Mouse (Mus musculus) midbrain, embryonic 12.5 days (tissue): ENCODE results near the gene Rnf214. TPM values are rescaled to one million over a fixed set of nuclear protein-coding genes. Genes with fewer than 3 reads are reported as not detected.

ENCODE experiments used
- ATAC-seq: fragments of 200-750 bp; cut with Nextera tagmentation; 2 replicates; pipeline ENCODE4 v1.8.0; 2017; ENCODE audit warnings: low read depth, moderate TSS enrichment, moderate library complexity; ENCODE audit not compliant: low FRiP score
- H3K27ac ChIP-seq: fragments of 300-500 bp; sonication (generic); replicated peaks from 2 replicates; pipeline ENCODE4 v1.5.1; 2016; ENCODE audit warnings: mild to moderate bottlenecking
- H3K27me3 ChIP-seq: fragments of 300-500 bp; sonication (generic); 2 replicates; pipeline ENCODE4 v1.6.1; 2016; ENCODE audit warnings: mild to moderate bottlenecking
- H3K36me3 ChIP-seq: fragments of 300-500 bp; sonication (generic); 2 replicates; pipeline ENCODE4 v1.6.1; 2016
- H3K4me1 ChIP-seq: fragments of 300-500 bp; sonication (generic); 2 replicates; pipeline ENCODE4 v1.6.1; 2016
- H3K4me2 ChIP-seq: fragments of 300-500 bp; sonication (generic); replicated peaks from 2 replicates; pipeline ENCODE4 v1.6.1; 2016; ENCODE audit warnings: mild to moderate bottlenecking, moderate library complexity
- H3K4me3 ChIP-seq: fragments of 300-500 bp; sonication (generic); 2 replicates; pipeline ENCODE4 v1.5.1; 2016; ENCODE audit warnings: mild to moderate bottlenecking
- H3K9ac ChIP-seq: fragments of 300-500 bp; sonication (generic); replicated peaks from 2 replicates; pipeline ENCODE4 v1.6.1; 2016; ENCODE audit warnings: mild to moderate bottlenecking, moderate library complexity
- H3K9me3 ChIP-seq: fragments of 300-500 bp; sonication (generic); 2 replicates; pipeline ENCODE4 v1.6.1; 2016; ENCODE audit warnings: mild to moderate bottlenecking
- WGBS: fragments of 180-500 bp; shearing (Covaris S2); methylation state at CpG from one replicate; pipeline ENCODE4 v1.1.7; 2016; 5-methylcytosine and 5-hydroxymethylcytosine counted together
- polyA plus RNA-seq: library from polyadenylated mRNA; unstranded; fragments of >200 nt; fragmentation: Nextera tagmentation; extraction: Ambion mirVana; gene quantifications from 2 replicates; pipeline ENCODE4 v1.2.1, GENCODE M21; 2016

Gene Rnf214
- polyA plus RNA-seq, result 98.0 and 98.4 TPM in 2 replicates

DNA sequence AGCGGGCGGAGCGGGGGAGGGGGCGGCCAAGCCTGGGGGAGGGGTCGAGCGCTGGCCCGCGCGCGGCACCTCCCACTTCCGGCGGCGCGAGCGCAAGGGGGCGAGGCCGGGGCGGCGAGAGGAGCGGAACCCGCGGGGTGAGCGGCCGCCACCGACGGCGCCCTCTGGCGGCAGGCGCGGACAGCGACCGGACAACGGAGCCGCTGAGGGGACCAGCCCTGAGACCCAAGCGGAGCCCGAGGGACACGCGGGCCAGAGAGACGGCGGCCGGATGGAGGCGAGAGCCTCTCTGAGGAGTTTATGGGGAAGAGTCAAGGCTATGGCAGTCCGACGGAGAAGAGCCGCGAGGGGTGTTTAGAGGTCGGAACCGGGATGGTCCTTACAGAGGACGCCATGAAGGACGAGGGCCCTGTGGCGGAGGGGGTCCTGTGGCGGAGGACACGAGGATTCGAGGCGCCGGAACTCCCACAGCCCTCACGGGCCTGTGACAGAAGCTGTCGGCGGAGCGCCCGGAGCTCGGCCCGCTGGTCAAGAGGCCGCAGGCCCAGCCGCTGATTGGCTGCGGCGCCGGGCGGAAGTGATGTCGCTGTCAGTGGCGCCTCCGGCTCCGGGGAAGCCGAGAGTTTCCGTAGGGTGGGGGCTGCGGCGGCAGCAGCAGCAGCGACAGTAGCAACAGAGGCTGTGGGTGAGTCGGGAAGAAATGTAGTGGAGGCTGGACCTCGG is at the start of gene Rnf214, which contains the start of gene Pcsk7:
Rnf214 (minus strand) TSS at position 557 of the 723 bp plus-strand sequence.
Pcsk7 (plus strand) TSS at position 143 of the 723 bp plus-strand sequence.
- H3K9ac ChIP-seq, result peak within 1 kb of the TSS; percentile 95
- peak within 1 kb of the TSS; percentile 95 for H3K27ac ChIP-seq
- peak within 1 kb of the TSS; percentile 95 for H3K4me3 ChIP-seq
- H3K9me3 ChIP-seq, result no peaks in the 10 kb centered on the region
- H3K4me1 ChIP-seq, result peaks cover 27% of the 10 kb centered on the region
- peak within 1 kb of the TSS; percentile 77 for H3K4me2 ChIP-seq
- ATAC-seq, result peak; percentile 92
- WGBS, result under 1% methylated on average over 68 of the region's 80 CpGs
- peaks cover 46% of the 10 kb centered on the region for H3K36me3 ChIP-seq
- H3K27me3 ChIP-seq, result no peaks in the 10 kb centered on the region

DNA sequence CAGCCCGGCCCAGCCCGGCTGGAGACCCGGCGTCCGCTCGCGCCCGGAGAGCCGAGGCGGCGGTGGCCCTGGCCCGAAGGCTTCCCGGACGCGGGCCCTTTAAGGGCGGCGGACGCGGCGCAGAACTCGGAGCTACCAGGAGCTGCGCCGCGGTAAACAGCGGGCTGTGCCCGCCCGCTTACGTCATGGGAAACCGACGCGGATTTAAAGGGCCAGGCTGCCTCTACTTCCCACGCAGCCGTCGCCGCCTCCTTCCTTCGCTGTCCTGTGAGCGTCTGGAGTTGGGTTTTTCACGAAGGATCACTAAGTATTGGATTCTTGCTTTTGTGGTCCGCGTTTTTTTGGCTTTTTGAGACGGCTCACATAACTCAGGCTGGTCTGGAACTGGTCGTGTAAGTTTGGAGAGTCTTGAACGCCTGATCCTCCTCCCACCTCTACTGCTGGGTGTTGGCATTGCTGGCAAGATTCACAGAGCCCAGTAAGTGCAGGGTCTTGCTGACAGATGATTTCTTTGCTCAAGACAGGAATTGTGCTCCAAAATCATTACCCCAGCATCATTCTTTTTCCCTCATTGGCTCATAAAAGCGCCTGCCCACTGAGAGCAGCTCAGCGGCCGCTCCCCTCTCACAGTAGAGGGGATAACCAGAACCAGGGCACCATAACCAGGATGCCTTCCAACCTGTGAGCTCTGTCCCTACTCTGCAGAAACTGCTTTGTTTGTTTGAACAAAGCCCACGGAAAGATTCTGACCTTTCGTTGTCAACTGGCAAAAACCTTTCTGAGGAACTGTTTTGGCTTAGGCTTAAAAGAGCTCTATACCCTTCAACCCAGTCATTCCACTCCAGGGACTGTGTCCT is 48.6 kb upstream of the Rnf214 start, which contains the start of gene Sidt2:
Sidt2 (minus strand) TSS at position 152 of the 857 bp plus-strand sequence.
- peak within 1 kb of the TSS; percentile 90 for H3K4me3 ChIP-seq
- peak; percentile 95 for ATAC-seq
- H3K27ac ChIP-seq, result peak within 1 kb of the TSS; percentile 81
- H3K9me3 ChIP-seq, result no peaks in the 10 kb centered on the region
- peaks cover 31% of the 10 kb centered on the region for H3K4me1 ChIP-seq
- under 1% methylated on average over 47 of the region's 48 CpGs for WGBS
- peak within 1 kb of the TSS; percentile 97 for H3K4me2 ChIP-seq
- no peaks in the 10 kb centered on the region for H3K27me3 ChIP-seq
- peaks cover 20% of the 10 kb centered on the region; the same call in 1 of the 2 replicates for H3K36me3 ChIP-seq
- H3K9ac ChIP-seq, result peak within 1 kb of the TSS; percentile 87

DNA sequence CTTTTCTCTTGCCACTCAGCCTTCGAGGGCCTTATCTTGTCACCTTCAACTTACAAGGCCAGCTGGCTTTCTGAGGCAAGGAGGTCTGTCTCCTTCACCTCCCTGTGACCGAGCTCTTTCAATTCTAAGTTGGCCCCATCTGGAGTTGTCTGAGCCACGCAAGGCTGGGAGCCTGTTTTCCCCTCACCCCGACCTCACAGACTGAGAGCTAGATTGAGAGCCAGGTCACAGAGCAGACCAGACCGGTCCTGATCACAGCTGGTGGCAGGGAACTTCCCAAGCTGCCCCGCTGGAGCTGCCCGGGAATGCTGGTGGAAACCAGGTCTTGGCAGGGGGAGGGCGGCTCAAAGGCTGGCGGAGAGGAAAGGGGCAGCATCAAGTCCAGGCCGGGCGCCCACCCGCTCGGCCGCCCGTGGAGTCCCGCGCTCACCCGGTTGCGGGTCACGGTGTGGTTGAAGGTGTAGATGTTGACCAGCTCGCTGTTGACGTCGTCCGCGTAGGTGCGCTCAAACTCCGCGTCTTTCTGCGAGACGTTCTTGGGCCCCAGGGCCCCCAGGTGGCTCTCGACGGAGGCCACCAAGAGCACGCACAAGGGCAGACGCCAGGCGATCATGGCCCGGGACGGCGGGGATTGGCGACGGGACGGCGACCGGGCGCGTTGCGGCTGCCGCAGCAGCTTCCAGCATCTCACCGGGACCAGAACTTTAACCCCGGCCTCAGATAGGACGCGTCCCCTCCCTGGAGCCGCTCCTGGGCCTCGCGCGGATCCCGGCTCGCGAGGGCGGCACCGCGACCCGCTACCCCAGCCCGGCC is 47.8 kb upstream of the Rnf214 start:
- no peaks in the 10 kb centered on the region for H3K9me3 ChIP-seq
- H3K4me3 ChIP-seq, result peak overlapping the region; percentile 90
- peaks cover 23% of the 10 kb centered on the region for H3K36me3 ChIP-seq
- H3K9ac ChIP-seq, result peak overlapping the region; percentile 87
- peak; percentile 61 for ATAC-seq
- peak overlapping the region; percentile 81 for H3K27ac ChIP-seq
- WGBS, result under 1% methylated on average over 60 of the region's 63 CpGs
- H3K4me2 ChIP-seq, result peak overlapping the region; percentile 97
- peaks cover 31% of the 10 kb centered on the region for H3K4me1 ChIP-seq
- H3K27me3 ChIP-seq, result no peaks in the 10 kb centered on the region

DNA sequence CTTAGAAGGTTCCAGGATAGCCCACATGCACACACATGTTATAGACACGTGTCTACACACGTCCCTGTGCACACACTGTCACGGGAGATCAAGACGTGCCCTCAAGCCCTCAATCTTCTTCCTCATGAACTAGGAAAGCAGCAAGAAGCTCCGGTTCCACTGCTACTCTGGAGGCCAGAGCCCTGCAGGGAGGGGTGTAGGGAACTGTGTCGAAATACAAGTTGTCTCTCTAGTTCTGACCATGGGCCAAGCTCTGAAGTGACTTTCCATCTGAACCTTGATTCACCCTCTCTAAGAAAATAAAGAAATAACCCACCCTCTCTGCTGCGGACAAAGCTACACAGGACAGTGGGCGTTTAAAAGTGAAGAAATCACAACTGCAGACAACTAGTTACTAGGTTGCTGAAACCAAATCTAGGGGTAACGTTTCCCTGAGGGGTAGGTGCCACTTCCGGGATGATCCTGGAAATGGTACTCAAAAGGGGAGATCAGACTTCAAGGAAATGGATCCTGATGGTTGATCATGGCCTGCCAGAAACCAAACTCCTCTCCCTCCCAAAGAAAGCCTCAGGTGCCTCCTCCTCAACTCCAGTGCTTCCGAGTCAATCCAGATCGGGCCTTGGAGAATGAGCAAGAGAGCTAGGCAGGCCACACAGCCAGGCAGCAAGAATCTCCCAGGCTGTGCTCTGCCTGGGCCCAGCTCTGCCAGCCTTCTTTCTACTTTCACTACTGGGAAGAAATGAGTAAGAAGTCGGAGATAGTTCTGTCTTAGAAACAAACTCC is 47.0 kb upstream of the Rnf214 start:
- Histone ChIP-seq H3K4me3 (peak overlapping the region; percentile 90), H3K4me2 (peak overlapping the region; percentile 97), H3K9ac (peak overlapping the region; percentile 87), H3K27me3 (no peaks in the 10 kb centered on the region), H3K27ac (no peak overlapping the region), H3K9me3 (no peaks in the 10 kb centered on the region), H3K36me3 (peaks cover 30% of the 10 kb centered on the region), H3K4me1 (peaks cover 31% of the 10 kb centered on the region)
- ATAC-seq, result no peak
- 65% methylated on average over 13 of the region's 13 CpGs for WGBS

DNA sequence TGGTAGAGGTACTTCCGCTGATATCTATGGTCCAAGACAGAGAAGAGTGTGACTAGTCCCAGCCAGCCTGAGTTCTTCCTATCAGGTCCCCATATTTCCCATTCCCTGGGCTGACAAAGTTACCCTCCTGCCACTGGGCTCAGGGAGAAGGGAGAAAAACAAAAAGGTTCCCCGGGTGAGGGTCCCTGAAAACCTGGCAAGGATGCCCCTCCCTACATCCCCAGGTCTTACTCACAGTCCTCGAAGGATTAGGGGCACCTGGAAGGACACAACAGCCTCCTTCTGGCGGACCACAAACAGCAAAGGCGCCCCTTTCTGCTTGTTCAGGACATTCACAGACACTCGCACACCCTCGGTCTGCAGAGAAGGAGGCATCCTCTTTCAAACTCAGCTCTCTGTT is 46.2 kb upstream of the Rnf214 start:
- Histone ChIP-seq H3K4me2 (no peak overlapping the region), H3K4me1 (peaks cover 31% of the 10 kb centered on the region), H3K27ac (no peak overlapping the region), H3K27me3 (no peaks in the 10 kb centered on the region), H3K9me3 (no peaks in the 10 kb centered on the region), H3K9ac (no peak overlapping the region; the same call in 1 of the 2 replicates), H3K4me3 (no peak overlapping the region), H3K36me3 (peaks cover 36% of the 10 kb centered on the region)
- WGBS, result 71% methylated on average over 7 of the region's 7 CpGs
- ATAC-seq, result no peak

DNA sequence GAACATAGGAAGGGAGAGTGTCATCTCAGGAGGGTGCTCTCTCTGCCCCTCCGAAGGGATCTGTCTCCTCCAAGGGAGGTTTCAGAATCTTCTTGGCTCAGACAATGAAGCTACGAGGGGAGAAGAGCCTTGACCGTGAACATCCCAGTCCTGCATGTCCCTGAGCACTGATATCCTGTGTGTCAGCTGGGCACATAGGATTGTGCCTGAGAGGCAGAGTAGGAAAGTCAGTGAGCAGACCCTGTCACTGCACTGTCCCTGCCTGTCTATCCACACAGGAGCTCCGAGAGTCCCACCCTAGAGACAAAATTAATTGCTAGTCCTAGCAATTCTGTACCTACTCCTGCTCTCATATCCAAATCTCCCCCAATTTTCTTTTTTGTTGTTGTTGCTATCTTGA is 45.3 kb upstream of the Rnf214 start:
- Histone ChIP-seq H3K9me3 (no peaks in the 10 kb centered on the region), H3K4me1 (peaks cover 31% of the 10 kb centered on the region), H3K27ac (no peak overlapping the region), H3K9ac (no peak overlapping the region), H3K4me2 (no peak overlapping the region), H3K4me3 (no peak overlapping the region), H3K36me3 (peaks cover 43% of the 10 kb centered on the region), H3K27me3 (no peaks in the 10 kb centered on the region)
- no peak for ATAC-seq
- WGBS, result 98% methylated on average over 4 of the region's 4 CpGs

DNA sequence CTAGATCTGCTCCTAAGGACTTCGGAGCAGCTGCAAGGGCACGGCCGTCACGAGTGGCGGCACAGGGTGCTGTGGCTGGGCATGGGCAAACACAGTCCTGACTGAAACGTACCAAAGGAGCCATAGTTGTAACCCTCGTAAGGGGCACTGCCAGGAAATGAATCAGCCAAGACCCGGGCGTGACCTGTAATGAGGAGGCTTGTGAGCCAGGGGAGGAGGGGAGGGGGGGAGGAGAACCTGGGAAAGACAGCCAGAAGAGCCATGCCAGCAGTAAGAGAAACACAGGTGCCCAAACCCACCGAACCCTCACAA is 40.1 kb upstream of the Rnf214 start:
- no peaks in the 10 kb centered on the region for H3K9me3 ChIP-seq
- H3K36me3 ChIP-seq, result peaks cover 89% of the 10 kb centered on the region
- 84% methylated on average over 10 of the region's 10 CpGs for WGBS
- no peak overlapping the region for H3K4me3 ChIP-seq
- ATAC-seq, result no peak
- no peaks in the 10 kb centered on the region for H3K27me3 ChIP-seq
- no peaks in the 10 kb centered on the region for H3K4me1 ChIP-seq
- no peak overlapping the region for H3K4me2 ChIP-seq
- no peak overlapping the region for H3K27ac ChIP-seq
- H3K9ac ChIP-seq, result no peak overlapping the region

DNA sequence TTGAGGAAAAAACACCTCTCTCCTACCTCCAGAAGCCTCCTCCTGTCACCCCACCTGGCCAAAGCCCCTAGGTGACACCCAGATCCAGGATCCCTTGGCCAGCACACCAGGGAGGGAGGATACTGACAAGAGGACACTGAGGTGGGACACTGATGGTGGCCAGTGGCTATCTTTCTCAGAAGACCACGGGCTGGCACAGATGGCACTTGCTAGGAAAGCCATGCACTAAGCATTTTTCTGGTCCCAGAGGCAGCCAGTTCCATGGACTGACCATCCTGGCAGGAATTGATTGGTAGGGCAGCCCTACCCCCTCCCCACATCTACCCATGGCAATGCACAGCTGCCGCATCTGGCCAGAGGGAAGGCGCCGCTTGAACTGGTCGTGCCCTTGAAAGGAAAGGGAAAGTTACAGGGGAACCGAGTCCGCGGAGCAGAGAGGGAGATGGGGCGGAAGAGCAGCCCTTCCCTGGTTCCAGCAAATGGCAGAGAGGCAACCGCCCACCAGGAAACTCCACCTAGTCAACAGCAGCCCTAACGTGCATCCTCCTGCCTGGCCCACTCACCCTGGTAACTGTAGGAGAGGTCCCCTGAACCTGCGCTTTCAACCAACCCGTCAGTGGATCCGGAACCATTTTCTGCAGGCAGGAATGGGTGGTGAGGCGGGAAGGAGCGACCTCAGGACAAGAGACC is 39.6 kb upstream of the Rnf214 start:
- Histone ChIP-seq H3K27ac (no peak overlapping the region), H3K4me3 (no peak overlapping the region), H3K4me2 (no peak overlapping the region), H3K27me3 (no peaks in the 10 kb centered on the region), H3K9ac (no peak overlapping the region), H3K36me3 (peaks cover 90% of the 10 kb centered on the region), H3K4me1 (no peaks in the 10 kb centered on the region), H3K9me3 (no peaks in the 10 kb centered on the region)
- ATAC-seq, result no peak
- WGBS, result 89% methylated on average over 16 of the region's 16 CpGs

DNA sequence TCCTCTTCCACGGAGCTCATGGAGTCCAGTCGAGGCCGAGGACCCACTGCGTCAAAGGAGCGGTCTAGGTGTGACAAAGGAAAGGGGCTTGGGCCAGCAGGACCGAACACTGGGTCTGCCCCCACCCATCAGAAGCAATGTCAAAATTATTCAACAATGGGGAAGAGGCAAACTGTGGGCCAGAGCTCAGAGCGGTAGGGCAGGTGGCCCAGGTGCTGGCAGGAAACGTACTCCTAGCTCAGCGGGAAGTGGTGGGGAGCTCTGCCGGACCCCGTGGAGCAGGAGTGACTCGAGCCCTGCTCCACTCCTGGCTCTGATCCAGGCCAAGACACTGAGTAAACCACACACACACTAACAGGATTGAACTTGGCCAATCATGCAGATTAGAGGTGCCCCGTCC is 39.0 kb upstream of the Rnf214 start:
- 92% methylated on average over 13 of the region's 13 CpGs for WGBS
- H3K9ac ChIP-seq, result no peak overlapping the region
- ATAC-seq, result no peak
- H3K9me3 ChIP-seq, result no peaks in the 10 kb centered on the region
- H3K4me3 ChIP-seq, result no peak overlapping the region
- no peaks in the 10 kb centered on the region for H3K4me1 ChIP-seq
- H3K27me3 ChIP-seq, result no peaks in the 10 kb centered on the region
- peaks cover 91% of the 10 kb centered on the region for H3K36me3 ChIP-seq
- H3K4me2 ChIP-seq, result no peak overlapping the region
- H3K27ac ChIP-seq, result no peak overlapping the region

DNA sequence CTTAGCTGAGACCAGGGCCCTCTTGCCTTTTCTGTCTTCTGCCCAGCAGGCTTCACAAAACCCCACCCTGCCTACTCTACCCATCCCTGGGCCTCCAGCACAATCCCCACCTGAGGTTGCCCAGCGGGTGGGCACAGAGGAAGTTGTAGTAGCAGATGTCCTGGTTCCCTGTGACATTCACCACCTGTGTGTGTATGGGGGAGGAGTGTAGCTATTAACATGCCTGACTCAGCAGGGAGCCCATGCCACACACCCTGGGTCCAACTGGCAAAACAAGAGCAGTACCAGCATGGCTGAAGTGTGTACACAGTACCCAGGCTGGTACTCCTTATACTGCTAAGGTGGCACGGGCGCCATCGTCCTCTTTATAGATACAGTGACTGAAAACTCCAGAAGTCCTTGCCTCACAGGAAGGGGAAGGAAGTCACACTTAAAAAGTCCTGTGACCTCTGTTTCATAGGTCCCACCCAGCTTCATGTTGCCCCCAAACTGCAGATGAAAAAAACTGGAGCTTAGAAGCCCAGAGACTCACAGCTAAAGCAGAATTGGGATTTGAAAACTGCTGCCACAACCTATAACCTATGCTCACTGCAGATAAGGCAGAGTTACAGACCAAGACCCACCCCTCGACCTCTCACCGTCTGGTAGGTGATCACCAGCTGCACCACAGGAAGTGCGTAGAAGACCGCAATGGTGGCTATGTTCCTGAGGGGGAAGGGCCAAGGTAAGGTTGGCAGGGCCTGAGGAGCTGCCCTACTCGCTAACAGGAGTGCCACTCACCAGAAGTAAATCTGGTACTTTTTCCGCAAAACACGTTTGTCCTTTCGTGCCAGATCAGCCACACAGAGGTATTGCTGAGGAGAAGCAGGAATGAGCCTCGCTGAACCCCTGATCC is 38.0 kb upstream of the Rnf214 start:
- Histone ChIP-seq H3K4me3 (no peak overlapping the region), H3K9me3 (no peaks in the 10 kb centered on the region), H3K9ac (no peak overlapping the region), H3K36me3 (peaks cover 83% of the 10 kb centered on the region), H3K4me2 (no peak overlapping the region), H3K27me3 (no peaks in the 10 kb centered on the region), H3K4me1 (no peaks in the 10 kb centered on the region), H3K27ac (no peak overlapping the region)
- 89% methylated on average over 13 of the region's 13 CpGs for WGBS
- no peak for ATAC-seq
